Mouse (Mus musculus): Measurements from ENCODE around the gene Pnpla7. TPM values are rescaled to one million over a fixed set of nuclear protein-coding genes. Genes with fewer than 3 reads are reported as not detected.
A peak's percentile ranks its signal among the peaks of the same experiment; 100 is the strongest.

Pnpla7 gene
- polyA plus RNA-seq, 2 experiments from 2014 or later, result 65.8 to 117 TPM

GRCm38 (mm10) chr2:24995332-24995731 is 19.5 kb downstream of the Pnpla7 start:
- no peak for ATAC-seq

DNA sequence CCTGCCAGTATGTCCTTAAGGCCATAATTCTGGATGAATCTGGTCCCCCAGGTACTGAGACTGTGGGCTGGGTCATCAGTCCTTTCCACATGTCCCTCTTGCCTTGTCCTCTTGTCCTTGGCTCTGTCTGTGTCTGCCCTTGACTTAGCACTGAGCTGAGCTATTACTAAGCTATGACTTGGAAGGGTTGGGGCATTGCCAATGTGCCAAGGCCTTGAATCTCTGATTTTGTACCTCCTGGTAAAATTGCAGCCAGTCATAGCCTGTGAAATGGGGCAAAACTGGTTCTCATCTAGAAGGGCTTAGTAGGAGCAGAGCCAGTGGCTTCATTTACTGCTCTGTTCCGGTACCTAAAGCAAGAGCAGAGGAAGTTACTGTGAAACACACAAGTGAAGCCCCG is 20.6 kb downstream of the Pnpla7 start:
- no peak for ATAC-seq

- ATAC-seq, result no peak
Measured at GRCm38 (mm10) chr2:25000544-25001235, 24.9 kb downstream of the Pnpla7 start.

DNA sequence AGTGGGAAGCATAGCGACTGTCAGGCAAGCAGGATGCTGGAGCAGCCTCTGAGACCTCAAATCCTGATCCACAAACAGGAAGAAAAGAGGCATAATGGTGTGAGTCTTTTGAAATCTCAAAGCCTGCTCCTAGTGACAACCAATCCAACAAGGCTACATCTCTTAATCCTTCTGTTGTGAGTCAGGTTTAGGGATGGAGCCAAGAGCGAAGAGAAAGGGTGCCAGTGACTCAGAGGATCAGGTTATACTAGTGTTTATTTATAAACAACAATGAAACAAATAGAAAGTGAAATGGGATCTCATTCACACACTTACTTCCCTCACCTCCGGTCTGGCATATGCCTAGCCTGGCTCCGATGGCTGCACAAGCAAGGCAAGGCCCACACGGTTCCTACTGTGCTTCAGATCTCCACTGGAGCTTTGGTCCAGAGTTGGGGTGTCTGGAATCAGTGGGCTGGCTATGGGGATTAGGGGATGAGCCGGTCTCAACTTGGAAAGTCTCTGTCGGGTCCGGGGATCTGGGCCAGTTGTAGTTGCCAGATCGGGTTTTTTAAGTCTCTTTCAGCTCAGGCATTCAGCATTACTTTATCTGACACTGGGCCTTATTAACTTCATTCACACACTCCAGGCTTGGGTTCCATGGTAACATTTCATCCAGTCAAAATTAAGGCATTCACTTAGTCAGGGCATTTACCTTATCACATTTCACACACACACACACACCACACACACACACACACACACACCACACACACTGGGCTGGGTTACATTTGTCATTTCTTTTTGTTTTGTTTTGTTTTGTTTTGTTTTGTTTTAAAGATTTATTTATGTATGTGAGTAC is 28.3 kb downstream of the Pnpla7 start:
- ATAC-seq, result no peak

- no peak for ATAC-seq
Measured at GRCm38 (mm10) chr2:25006767-25007166, 30.9 kb downstream of the Pnpla7 start.

DNA sequence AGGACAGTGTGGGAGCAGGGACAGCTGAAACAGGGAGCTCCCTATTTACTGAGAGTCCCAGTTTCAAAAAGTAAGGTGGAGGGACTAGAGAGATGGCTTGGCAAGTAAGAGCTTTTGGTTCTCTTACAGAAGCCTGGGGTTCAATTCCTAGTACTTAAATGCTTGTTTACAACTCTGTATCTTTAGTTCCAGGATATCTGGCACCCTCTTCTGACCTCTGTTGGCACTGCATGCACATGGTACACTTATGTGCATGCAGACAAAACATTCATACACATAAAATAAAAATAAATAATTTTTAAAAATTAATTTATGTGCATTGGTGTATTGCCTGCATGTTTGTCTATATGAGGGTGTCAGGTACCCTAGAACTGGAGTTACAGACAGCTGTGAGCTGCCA is 32.4 kb downstream of the Pnpla7 start:
- ATAC-seq, result no peak

DNA sequence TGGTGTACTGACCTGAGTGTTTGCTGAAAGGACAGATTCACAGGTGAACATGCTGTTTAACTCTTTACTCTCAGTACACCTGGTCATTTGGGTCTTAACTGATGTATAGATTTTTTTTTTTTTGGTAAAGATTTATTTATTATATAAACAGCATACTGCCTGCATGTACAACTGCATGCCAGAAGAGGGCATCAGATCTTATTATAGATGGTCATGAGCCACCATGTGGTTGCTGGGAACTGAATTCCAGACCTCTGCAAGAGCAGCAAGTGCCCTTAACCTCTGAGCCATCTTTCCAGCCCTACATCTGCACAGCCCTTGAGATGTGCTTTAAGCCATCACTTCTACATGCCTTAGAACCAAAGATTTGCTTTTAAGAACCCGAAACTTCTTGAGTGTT is 46.8 kb downstream of the Pnpla7 start:
- no peak for ATAC-seq

DNA sequence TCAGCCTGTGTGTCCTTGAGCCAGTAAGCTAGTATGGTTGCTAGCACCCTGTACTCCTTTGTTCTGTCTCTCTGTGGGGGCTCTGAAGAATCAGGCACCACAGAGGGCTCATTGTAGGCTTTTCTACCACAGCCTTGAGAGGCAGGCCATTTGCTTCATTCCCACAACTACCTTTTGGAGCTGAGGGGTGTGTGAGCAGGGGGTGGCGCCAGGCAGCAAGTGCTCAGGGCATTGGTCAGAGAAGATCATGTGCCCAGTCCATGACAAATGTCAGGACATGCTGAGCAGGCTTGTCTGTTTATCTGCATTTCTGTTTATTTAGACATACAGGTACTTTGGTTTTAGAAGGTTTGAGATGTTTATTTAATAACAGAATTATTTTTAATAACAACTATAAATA is 49.3 kb downstream of the Pnpla7 start:
- no peak for ATAC-seq

DNA sequence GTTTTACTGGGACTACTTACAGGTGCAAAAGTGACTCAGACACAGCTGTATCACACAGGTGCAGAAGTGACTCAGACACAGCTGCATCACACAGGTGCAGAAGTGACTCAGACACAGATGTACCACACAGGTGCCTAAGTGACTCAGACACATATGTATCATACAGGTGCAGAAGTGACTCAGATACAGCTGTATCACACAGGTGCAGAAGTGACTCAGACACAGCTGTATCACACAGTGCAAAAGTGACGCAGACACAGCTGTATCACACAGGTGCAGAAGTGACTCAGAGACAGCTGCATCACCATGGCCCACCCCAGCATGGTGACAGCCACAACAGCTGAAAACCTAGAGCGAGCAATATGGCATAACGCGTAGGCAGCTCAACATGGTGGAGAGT is 59.2 kb downstream of the Pnpla7 start:
- ATAC-seq, result no peak

DNA sequence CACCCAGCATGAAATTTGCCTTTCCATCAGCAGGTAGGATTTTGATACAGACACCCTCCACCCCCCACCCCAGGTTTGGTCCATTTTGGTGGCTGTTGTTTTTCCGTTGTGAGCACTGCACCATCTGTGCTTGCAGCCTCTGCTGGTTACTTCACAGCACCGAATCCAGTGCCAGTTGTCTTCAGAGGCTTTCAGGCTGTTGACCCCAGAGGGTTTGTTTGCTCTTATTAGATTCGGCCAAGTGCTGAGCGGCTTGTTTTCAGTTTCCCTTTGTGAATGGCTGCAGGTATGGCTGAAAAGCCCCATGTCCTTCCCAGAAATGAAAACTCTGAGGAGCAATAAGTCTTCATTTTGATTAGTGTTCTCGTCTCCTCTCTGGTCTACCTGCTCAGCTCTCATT is 64.3 kb downstream of the Pnpla7 start:
- ATAC-seq, result no peak

GRCm38 (mm10) chr2:25050921-25051320 is 75.1 kb downstream of the Pnpla7 start:
- no peak for ATAC-seq

- ATAC-seq, result no peak
Measured at GRCm38 (mm10) chr2:25051450-25051849, 75.6 kb downstream of the Pnpla7 start.

DNA sequence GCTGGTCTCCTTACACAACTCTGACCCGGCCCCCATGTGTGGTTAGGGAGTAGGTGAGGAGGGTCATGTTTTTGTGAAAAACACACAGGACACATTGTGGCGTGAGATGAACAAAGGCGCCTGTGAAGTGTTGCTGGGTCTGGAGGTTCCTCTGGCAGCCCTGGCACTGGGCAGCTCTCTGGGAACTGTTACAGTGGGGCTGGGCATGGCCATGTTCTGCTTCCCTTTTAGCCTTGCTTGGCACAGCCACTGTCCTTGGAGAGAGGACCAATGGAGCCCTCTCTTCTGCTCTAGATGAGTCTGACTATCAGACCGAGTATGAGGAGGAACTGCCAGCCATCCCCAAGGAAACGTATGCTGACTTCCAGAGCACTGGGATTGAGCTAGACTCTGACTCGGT is 77.3 kb downstream of the Pnpla7 start:
- ATAC-seq, result no peak

DNA sequence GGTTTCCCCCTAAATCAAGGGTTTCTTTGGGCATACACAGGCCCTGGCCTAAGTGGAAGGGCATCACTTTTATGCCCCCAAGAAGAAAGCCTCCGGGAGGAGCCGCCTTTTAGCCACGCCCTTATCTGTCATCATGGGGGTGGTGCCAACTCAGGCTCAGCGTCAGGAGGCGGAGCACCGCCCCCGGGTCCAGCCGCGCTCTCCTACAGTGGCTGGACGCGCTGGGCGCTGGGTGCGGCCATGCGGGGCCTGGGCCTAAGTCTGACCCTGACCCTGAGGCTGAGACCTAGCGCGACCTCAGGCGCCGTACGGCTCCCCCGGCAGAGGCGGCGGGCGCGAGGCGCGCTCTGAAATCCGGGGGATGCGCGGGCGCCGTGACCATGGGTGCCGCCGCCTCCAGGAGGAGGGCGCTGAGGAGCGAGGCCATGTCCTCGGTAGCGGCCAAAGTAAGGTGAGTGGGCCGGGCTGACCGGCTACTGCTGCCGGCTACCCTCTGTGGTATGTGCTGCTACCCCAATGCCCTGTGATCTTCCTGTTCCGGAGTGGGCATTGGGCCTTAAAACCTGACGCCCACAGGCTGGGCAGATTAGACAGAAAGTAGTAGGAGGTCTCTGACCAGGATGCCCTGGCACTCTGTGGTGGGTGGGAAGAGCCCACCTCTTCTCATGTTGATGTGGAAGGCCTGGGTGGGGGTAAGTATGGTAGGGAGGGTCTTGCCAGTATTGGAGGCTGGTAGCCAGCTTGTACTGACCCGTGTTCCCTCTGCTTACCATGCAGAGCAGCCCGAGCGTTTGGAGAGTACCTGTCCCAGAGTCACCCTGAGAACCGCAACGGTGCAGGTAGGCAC is 78.6 kb downstream of the Pnpla7 start, which contains the start of gene Nsmf:
Nsmf (plus strand) TSS at position 135 of the 847 bp plus-strand sequence.
- peak; percentile 96 for ATAC-seq

DNA sequence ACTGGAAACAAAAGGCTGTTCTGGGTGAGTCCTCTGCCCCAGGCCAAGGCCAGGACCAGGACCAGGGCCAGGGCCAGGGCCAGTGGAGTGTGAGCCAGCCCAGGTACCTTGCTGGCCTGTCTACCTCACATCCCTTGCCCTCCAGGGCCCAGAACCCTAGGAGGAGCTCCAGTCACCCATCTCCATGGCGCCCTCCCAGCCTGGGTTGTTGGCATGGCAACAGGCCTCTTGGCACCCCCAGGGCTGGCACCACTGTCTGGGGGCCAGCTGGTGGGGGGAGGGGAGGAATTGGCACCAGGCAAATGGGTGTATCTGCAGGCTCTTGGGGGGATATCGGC is 79.2 kb downstream of the Pnpla7 start:
- ATAC-seq, result no peak

- no peak for ATAC-seq
Measured at GRCm38 (mm10) chr2:25055409-25056155, 79.7 kb downstream of the Pnpla7 start.

GRCm38 (mm10) chr2:25058926-25059325 is 83.1 kb downstream of the Pnpla7 start:
- ATAC-seq, result no peak

GRCm38 (mm10) chr2:25063523-25063922 is 87.7 kb downstream of the Pnpla7 start:
- no peak for ATAC-seq

GRCm38 (mm10) chr2:25064285-25064684 is 88.5 kb downstream of the Pnpla7 start:
- no peak for ATAC-seq

- no peak for ATAC-seq
Measured at GRCm38 (mm10) chr2:25065537-25065936, 89.7 kb downstream of the Pnpla7 start.

- ATAC-seq, result no peak
Measured at GRCm38 (mm10) chr2:25066552-25066951, 90.7 kb downstream of the Pnpla7 start.

DNA sequence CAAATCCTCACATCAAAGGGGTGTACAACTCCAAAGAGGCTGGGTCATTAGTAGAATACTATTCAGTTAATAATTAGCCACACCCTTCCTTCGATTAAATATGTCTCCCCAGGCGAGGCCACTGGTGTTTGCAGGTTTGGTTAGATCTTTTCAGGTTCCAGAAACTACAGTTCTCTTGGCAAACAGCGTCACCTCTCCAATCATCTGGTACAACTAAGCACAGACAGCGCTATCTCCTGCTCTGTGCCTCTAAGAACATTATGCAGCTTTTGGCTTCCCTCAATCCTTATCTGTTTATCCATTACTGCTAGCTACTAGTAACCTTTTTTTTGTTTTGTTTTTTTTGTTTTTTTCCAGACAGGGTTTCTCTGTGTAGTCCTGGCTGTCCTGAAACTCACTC is 93.7 kb downstream of the Pnpla7 start:
- no peak for ATAC-seq

DNA sequence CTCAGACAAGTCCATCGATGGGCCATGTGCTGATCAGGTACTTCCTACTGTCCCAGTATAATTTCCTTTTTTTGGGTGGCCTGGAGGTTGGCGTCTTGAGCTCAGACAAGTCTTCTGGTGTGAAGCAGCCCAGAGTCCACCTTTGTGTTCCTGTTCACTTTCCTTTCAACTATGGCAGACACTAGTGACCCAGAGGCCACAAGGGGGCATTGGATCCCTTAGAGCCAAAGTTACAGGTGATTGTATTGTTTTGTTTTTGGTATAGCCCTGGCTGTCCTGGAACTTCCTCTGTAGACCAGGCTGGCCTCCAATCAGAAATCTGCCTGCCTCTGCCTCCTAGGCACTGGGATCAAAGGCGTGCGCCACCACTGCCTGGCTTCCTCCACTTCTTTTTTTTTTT is 96.6 kb downstream of the Pnpla7 start:
- no peak for ATAC-seq
